Mouse (Mus musculus): ENCODE data around the gene C9.

GRCm38 (mm10) chr15:6525386-6525785 lies 80.3 kb downstream of the C9 start:
- TF ChIP-seq TAL1 (conservative IDR thresholded peaks at IDR 0.05; ENCODE audit: low read depth, low read length) (no peak), CTCF (IDR thresholded peaks at IDR 0.05; ENCODE audit: low read depth, low read length) (no peak), POLR2AphosphoS5 (IDR thresholded peaks at IDR 0.05; ENCODE audit: insufficient replicate concordance, low read depth, low read length) (no peak), GATA2 (IDR thresholded peaks at IDR 0.05; ENCODE audit: borderline replicate concordance, low read depth, low read length) (no peak)
